Mouse (Mus musculus): ENCODE results near the gene Gm12216. TPM values are rescaled to one million over a fixed set of nuclear protein-coding genes. Genes with fewer than 3 reads are reported as not detected.

Gm12216 gene
- polyA plus RNA-seq, 1 experiment, result 6.9 TPM

GRCm38 (mm10) chr11:53804569-53805344 lies 54.3 kb downstream of the Gm12216 start:
- DNase-seq (ENCODE audit: low read depth in 1 of 2, low spot score in 2 of 2), result no peak
- Histone ChIP-seq H3K4me3 (ENCODE audit: extremely low read depth, insufficient read depth, insufficient read length) (no peak overlapping the region), H3K27ac (ENCODE audit: insufficient read depth, low read length) (no peak overlapping the region), H3K4me1 (ENCODE audit: control insufficient read depth, insufficient read depth, insufficient read length) (peaks cover 15% of the 10 kb centered on the region; the same call in 1 of the 2 replicates), H3K36me3 (ENCODE audit: control insufficient read depth, insufficient read depth, low read length) (no peaks in the 10 kb centered on the region), H3K27me3 (ENCODE audit: control insufficient read depth, insufficient read depth, low read length) (no peaks in the 10 kb centered on the region)
- 72% methylated on average over 14 of the region's 14 CpGs for WGBS
- TF ChIP-seq CTCF (IDR thresholded peaks at IDR 0.05; ENCODE audit: extremely low read depth, insufficient read depth, insufficient read length, insufficient replicate concordance) (no peak), POLR2A (IDR thresholded peaks at IDR 0.05; ENCODE audit: low read depth, low read length) (no peak)

GRCm38 (mm10) chr11:53803494-53803893 lies 55.6 kb downstream of the Gm12216 start:
- Histone ChIP-seq H3K4me3 (ENCODE audit: extremely low read depth, insufficient read depth, insufficient read length) (no peak overlapping the region), H3K36me3 (ENCODE audit: control insufficient read depth, insufficient read depth, low read length) (no peaks in the 10 kb centered on the region), H3K27ac (ENCODE audit: insufficient read depth, low read length) (peak overlapping the region; percentile 7; the same call in 1 of the 2 replicates), H3K4me1 (ENCODE audit: control insufficient read depth, insufficient read depth, insufficient read length) (peaks cover 22% of the 10 kb centered on the region; the same call in 1 of the 2 replicates), H3K27me3 (ENCODE audit: control insufficient read depth, insufficient read depth, low read length) (no peaks in the 10 kb centered on the region)
- TF ChIP-seq CTCF (IDR thresholded peaks at IDR 0.05; ENCODE audit: extremely low read depth, insufficient read depth, insufficient read length, insufficient replicate concordance) (no peak), POLR2A (IDR thresholded peaks at IDR 0.05; ENCODE audit: low read depth, low read length) (no peak)
- 67% methylated on average over 6 of the region's 6 CpGs for WGBS
- DNase-seq (ENCODE audit: low read depth in 1 of 2, low spot score in 2 of 2), result no peak

- H3K4me1 ChIP-seq (ENCODE audit: control insufficient read depth, insufficient read depth, insufficient read length), result peaks cover 22% of the 10 kb centered on the region; the same call in 1 of the 2 replicates
- TF ChIP-seq POLR2A (IDR thresholded peaks at IDR 0.05; ENCODE audit: low read depth, low read length) (no peak), CTCF (IDR thresholded peaks at IDR 0.05; ENCODE audit: extremely low read depth, insufficient read depth, insufficient read length, insufficient replicate concordance) (no peak)
- H3K27me3 ChIP-seq (ENCODE audit: control insufficient read depth, insufficient read depth, low read length), result no peaks in the 10 kb centered on the region
- no peaks in the 10 kb centered on the region for H3K36me3 ChIP-seq (ENCODE audit: control insufficient read depth, insufficient read depth, low read length)
- H3K4me3 ChIP-seq (ENCODE audit: extremely low read depth, insufficient read depth, insufficient read length), result no peak overlapping the region
- 36% methylated on average over 12 of the region's 12 CpGs for WGBS
- peak in 1 of 2 experiments; percentile 23 for DNase-seq (ENCODE audit: low read depth in 1 of 2, low spot score in 2 of 2)
- H3K27ac ChIP-seq (ENCODE audit: insufficient read depth, low read length), result peak overlapping the region; percentile 7; the same call in 1 of the 2 replicates
These were observed 56.0 kb downstream of the Gm12216 start for GRCm38 (mm10) chr11:53803093-53803492.

GRCm38 (mm10) chr11:53800975-53801374 lies 58.1 kb downstream of the Gm12216 start:
- H3K36me3 ChIP-seq (ENCODE audit: control insufficient read depth, insufficient read depth, low read length), result no peaks in the 10 kb centered on the region

GRCm38 (mm10) chr11:53800036-53800435 lies 59.0 kb downstream of the Gm12216 start:
- 44% methylated on average over 4 of the region's 4 CpGs for WGBS
- no peaks in the 10 kb centered on the region for H3K36me3 ChIP-seq (ENCODE audit: control insufficient read depth, insufficient read depth, low read length)
- no peak for DNase-seq (ENCODE audit: low read depth in 1 of 2, low spot score in 2 of 2)
- no peak overlapping the region for H3K4me3 ChIP-seq (ENCODE audit: extremely low read depth, insufficient read depth, insufficient read length)
- H3K27me3 ChIP-seq (ENCODE audit: control insufficient read depth, insufficient read depth, low read length), result no peaks in the 10 kb centered on the region
- H3K27ac ChIP-seq (ENCODE audit: insufficient read depth, low read length), result no peak overlapping the region
- peaks cover 29% of the 10 kb centered on the region; the same call in 1 of the 2 replicates for H3K4me1 ChIP-seq (ENCODE audit: control insufficient read depth, insufficient read depth, insufficient read length)
- TF ChIP-seq CTCF (IDR thresholded peaks at IDR 0.05; ENCODE audit: extremely low read depth, insufficient read depth, insufficient read length, insufficient replicate concordance), result no peak
- no peak for TF ChIP-seq POLR2A (IDR thresholded peaks at IDR 0.05; ENCODE audit: low read depth, low read length)

More at GRCm38 (mm10) chr11:53800975-53801374, 58.1 kb downstream of the Gm12216 start:
- Histone ChIP-seq H3K27ac (ENCODE audit: insufficient read depth, low read length) (no peak overlapping the region), H3K4me3 (ENCODE audit: extremely low read depth, insufficient read depth, insufficient read length) (no peak overlapping the region), H3K4me1 (ENCODE audit: control insufficient read depth, insufficient read depth, insufficient read length) (peaks cover 23% of the 10 kb centered on the region; the same call in 1 of the 2 replicates), H3K27me3 (ENCODE audit: control insufficient read depth, insufficient read depth, low read length) (no peaks in the 10 kb centered on the region)
- DNase-seq (ENCODE audit: low read depth in 1 of 2, low spot score in 2 of 2), result no peak
- TF ChIP-seq POLR2A (IDR thresholded peaks at IDR 0.05; ENCODE audit: low read depth, low read length) (no peak), CTCF (IDR thresholded peaks at IDR 0.05; ENCODE audit: extremely low read depth, insufficient read depth, insufficient read length, insufficient replicate concordance) (no peak)
- WGBS, result 88% methylated on average over 5 of the region's 5 CpGs

GRCm38 (mm10) chr11:53798041-53798711 lies 60.9 kb downstream of the Gm12216 start:
- H3K4me3 ChIP-seq (ENCODE audit: extremely low read depth, insufficient read depth, insufficient read length), result no peak overlapping the region
- H3K27ac ChIP-seq (ENCODE audit: insufficient read depth, low read length), result no peak overlapping the region
- H3K36me3 ChIP-seq (ENCODE audit: control insufficient read depth, insufficient read depth, low read length), result no peaks in the 10 kb centered on the region
- no peak for TF ChIP-seq POLR2A (IDR thresholded peaks at IDR 0.05; ENCODE audit: low read depth, low read length)
- no peak for TF ChIP-seq CTCF (IDR thresholded peaks at IDR 0.05; ENCODE audit: extremely low read depth, insufficient read depth, insufficient read length, insufficient replicate concordance)
- DNase-seq (ENCODE audit: low read depth in 1 of 2, low spot score in 2 of 2), result no peak
- WGBS, result 84% methylated on average over 10 of the region's 10 CpGs
- no peaks in the 10 kb centered on the region for H3K27me3 ChIP-seq (ENCODE audit: control insufficient read depth, insufficient read depth, low read length)
- H3K4me1 ChIP-seq (ENCODE audit: control insufficient read depth, insufficient read depth, insufficient read length), result peaks cover 34% of the 10 kb centered on the region; the same call in 1 of the 2 replicates

All from spleen, adult 2 months (tissue).